Mouse (Mus musculus) heart, embryonic 14.5 days (tissue): ENCODE measurements around the gene Pigl. TPM values are rescaled to one million over a fixed set of nuclear protein-coding genes. Genes with fewer than 3 reads are reported as not detected.

Source experiments
- ATAC-seq: fragments of 200-750 bp; cut with Nextera tagmentation; 2 replicates; pipeline ENCODE4 v1.8.0; 2017; ENCODE audit warnings: low read depth, moderate TSS enrichment; ENCODE audit not compliant: insufficient number of reproducible peaks, insufficient read depth, low FRiP score
- H3K27ac ChIP-seq, 2 experiments: fragments of 200-500 bp in 1 of 2; fragments of 300-500 bp in 1 of 2; sonication (generic) in 1 of 2; replicated peaks in 1 of 2; 2 replicates each; pipeline ENCODE4 v1.5.1; 2012 to 2014; ENCODE audit warnings: low read depth in 2 of 2, low read length in 2 of 2, control low read depth in 1 of 2, mild to moderate bottlenecking in 1 of 2, mixed read lengths in 1 of 2; ENCODE audit not compliant: control insufficient read depth in 1 of 2, insufficient read depth in 1 of 2
- H3K27me3 ChIP-seq: fragments of 300-500 bp; sonication (generic); 2 replicates; pipeline ENCODE4 v1.6.1; 2014; ENCODE audit warnings: mild to moderate bottlenecking, low read length, control low read depth; ENCODE audit not compliant: control insufficient read depth, insufficient read depth
- H3K36me3 ChIP-seq: fragments of 300-500 bp; sonication (generic); 2 replicates; pipeline ENCODE4 v1.6.1; 2014; ENCODE audit warnings: mild to moderate bottlenecking, control low read depth, low read length, mixed read lengths; ENCODE audit not compliant: control insufficient read depth, insufficient read depth
- H3K4me1 ChIP-seq, 2 experiments: fragments of 200-500 bp in 1 of 2; fragments of 300-500 bp in 1 of 2; sonication (generic) in 1 of 2; 2 replicates each; pipeline ENCODE4 v1.6.1; 2012 to 2014; ENCODE audit warnings: low read length in 2 of 2, control low read depth in 1 of 2, mixed read lengths in 1 of 2; ENCODE audit not compliant: control insufficient read depth in 2 of 2, insufficient read depth in 2 of 2
- H3K4me2 ChIP-seq: fragments of 300-500 bp; sonication (generic); 2 replicates; pipeline ENCODE4 v1.6.1; 2014; ENCODE audit warnings: mild to moderate bottlenecking, low read length
- H3K4me3 ChIP-seq, 2 experiments: fragments of 200-500 bp in 1 of 2; fragments of 300-500 bp in 1 of 2; sonication (generic) in 1 of 2; 2 replicates each; pipeline ENCODE4 v1.5.1; 2012 to 2014; ENCODE audit warnings: low read length in 2 of 2, mild to moderate bottlenecking in 2 of 2, control low read depth in 1 of 2, low read depth in 1 of 2, moderate library complexity in 1 of 2; ENCODE audit not compliant: control insufficient read depth in 1 of 2, insufficient read depth in 1 of 2
- H3K9ac ChIP-seq: fragments of 300-500 bp; sonication (generic); 2 replicates; pipeline ENCODE4 v1.6.1; 2014; ENCODE audit warnings: mild to moderate bottlenecking, low read length
- H3K9me3 ChIP-seq: fragments of 300-500 bp; sonication (generic); 2 replicates; pipeline ENCODE4 v1.6.1; 2016; ENCODE audit warnings: low read length, control low read depth; ENCODE audit not compliant: control insufficient read depth
- WGBS: fragments of 180-500 bp; shearing (Covaris S2); extraction: QIAGEN DNeasy Blood & Tissue Kit; methylation state at CpG from one replicate; pipeline ENCODE4 v1.1.7; 2014; 5-methylcytosine and 5-hydroxymethylcytosine counted together
- polyA plus RNA-seq: library from polyadenylated mRNA; unstranded; fragments of >200 nt; fragmentation: Nextera tagmentation; extraction: Ambion mirVana; gene quantifications from 2 replicates; pipeline ENCODE4 v1.2.1, GENCODE M21; 2014

The Pigl gene
- polyA plus RNA-seq, 1 experiment from 2014 or later = 8.3 TPM

GRCm38 (mm10) chr11:62440670-62441315, 17.5 kb upstream of the Pigl start:
- H3K4me3 ChIP-seq = no peak overlapping the region
- H3K27me3 ChIP-seq = no peaks in the 10 kb centered on the region
- no peak overlapping the region for H3K9ac ChIP-seq
- H3K4me1 ChIP-seq = peaks cover 0 to 8% of the 10 kb centered on the region in 2 experiments; a peak in 2 of 4 replicates
- no peaks in the 10 kb centered on the region for H3K9me3 ChIP-seq
- ATAC-seq = no peak
- no peak overlapping the region for H3K4me2 ChIP-seq
- H3K36me3 ChIP-seq = peaks cover 23% of the 10 kb centered on the region
- no peak overlapping the region for H3K27ac ChIP-seq
- 94% methylated on average over 9 of the region's 9 CpGs for WGBS

GRCm38 (mm10) chr11:62445799-62446198, 12.5 kb upstream of the Pigl start:
- Histone ChIP-seq H3K9me3 (no peaks in the 10 kb centered on the region), H3K27me3 (no peaks in the 10 kb centered on the region), H3K4me2 (no peak overlapping the region), H3K9ac (no peak overlapping the region), H3K4me3 (no peak overlapping the region), H3K4me1 (peaks cover 0 to 8% of the 10 kb centered on the region in 2 experiments; a peak in 2 of 4 replicates), H3K36me3 (peaks cover 12% of the 10 kb centered on the region; the same call in 1 of the 2 replicates), H3K27ac (no peak overlapping the region)
- ATAC-seq = no peak
- 91% methylated on average over 3 of the region's 3 CpGs for WGBS

GRCm38 (mm10) chr11:62448971-62449370, 9.3 kb upstream of the Pigl start:
- Histone ChIP-seq H3K4me1 (no peaks in the 10 kb centered on the region), H3K36me3 (peaks cover 15% of the 10 kb centered on the region; the same call in 1 of the 2 replicates), H3K27me3 (no peaks in the 10 kb centered on the region), H3K27ac (no peak overlapping the region), H3K9me3 (no peaks in the 10 kb centered on the region), H3K9ac (no peak overlapping the region), H3K4me2 (no peak overlapping the region), H3K4me3 (no peak overlapping the region)
- 88% methylated on average over 6 of the region's 6 CpGs for WGBS
- no peak for ATAC-seq

GRCm38 (mm10) chr11:62455193-62455592, 3.1 kb upstream of the Pigl start:
- WGBS = 51% methylated on average over 1 of the region's 1 CpGs

GRCm38 (mm10) chr11:62456021-62456482, 2.2 kb upstream of the Pigl start:
- Histone ChIP-seq H3K9me3 (no peaks in the 10 kb centered on the region), H3K27ac (peak overlapping the region; percentile 98 to 100; a peak in 3 of 4 replicates), H3K27me3 (no peaks in the 10 kb centered on the region), H3K36me3 (no peaks in the 10 kb centered on the region), H3K4me3 (peak overlapping the region; percentile 96 to 98), H3K9ac (peak overlapping the region; percentile 99), H3K4me1 (peaks cover 0 to 14% of the 10 kb centered on the region in 2 experiments; a peak in 2 of 4 replicates), H3K4me2 (peak overlapping the region; percentile 93)
- no peak for ATAC-seq
- 6% methylated on average over 3 of the region's 3 CpGs for WGBS

More at GRCm38 (mm10) chr11:62455193-62455592, 3.1 kb upstream of the Pigl start:
- Histone ChIP-seq H3K9me3 (no peaks in the 10 kb centered on the region), H3K27ac (no peak overlapping the region), H3K27me3 (no peaks in the 10 kb centered on the region), H3K4me1 (peaks cover 0 to 14% of the 10 kb centered on the region in 2 experiments; a peak in 2 of 4 replicates), H3K36me3 (0 out of 2 replicates have a peak, but pooled peaks cover 5% of the 10 kb centered on the region), H3K4me2 (peak overlapping the region; percentile 93), H3K4me3 (peak overlapping the region in 1 of 2 experiments; percentile 98; a peak in 1 of 4 replicates), H3K9ac (no peak overlapping the region)
- ATAC-seq = no peak

GRCm38 (mm10) chr11:62456483-62457172, 1.6 kb upstream of the Pigl start:
- Histone ChIP-seq H3K9me3 (no peaks in the 10 kb centered on the region), H3K4me3 (peak overlapping the region; percentile 96 to 98), H3K4me1 (peaks cover 0 to 14% of the 10 kb centered on the region in 2 experiments; a peak in 2 of 4 replicates), H3K27ac (peak overlapping the region; percentile 98 to 100), H3K4me2 (peak overlapping the region; percentile 93), H3K9ac (peak overlapping the region; percentile 99), H3K36me3 (no peaks in the 10 kb centered on the region), H3K27me3 (no peaks in the 10 kb centered on the region)
- peak; percentile 77 for ATAC-seq
- under 1% methylated on average over 39 of the region's 42 CpGs for WGBS

- ATAC-seq = peak; percentile 93
- no peaks in the 10 kb centered on the region for H3K27me3 ChIP-seq
- H3K4me3 ChIP-seq = peak overlapping the region; percentile 96 to 98
- no peaks in the 10 kb centered on the region for H3K9me3 ChIP-seq
- no peaks in the 10 kb centered on the region for H3K36me3 ChIP-seq
- peak overlapping the region; percentile 99 for H3K9ac ChIP-seq
- WGBS = under 1% methylated on average over 60 of the region's 73 CpGs
- H3K27ac ChIP-seq = peak overlapping the region; percentile 98 to 100
- peaks cover 0 to 14% of the 10 kb centered on the region in 2 experiments; a peak in 2 of 4 replicates for H3K4me1 ChIP-seq
- peak overlapping the region; percentile 93 for H3K4me2 ChIP-seq
These were observed 894 bp upstream of the Pigl start for GRCm38 (mm10) chr11:62457241-62457890.
